Mouse (Mus musculus): ENCODE data around the gene Dst.
A peak's percentile ranks its signal among the peaks of the same experiment; 100 is the strongest.

DNA sequence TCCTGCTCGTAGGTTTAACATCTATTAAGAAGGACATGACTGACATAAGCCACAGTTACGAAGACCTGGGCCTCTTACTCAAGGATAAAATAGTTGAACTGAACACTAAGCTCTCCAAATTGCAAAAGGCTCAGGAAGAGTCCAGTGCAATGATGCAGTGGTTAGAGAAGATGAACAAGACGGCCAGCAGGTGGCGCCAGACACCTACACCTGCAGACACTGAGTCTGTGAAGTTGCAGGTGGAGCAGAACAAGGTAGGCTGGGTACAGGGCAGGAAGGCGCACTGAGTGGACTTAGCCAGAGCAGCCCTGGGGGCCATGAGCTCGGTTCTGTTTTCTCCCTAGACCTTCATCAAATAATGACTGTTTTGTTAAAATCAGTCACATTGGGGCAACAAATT is 310.3 kb downstream of the Dst start:
- TF ChIP-seq CTCF (conservative IDR thresholded peaks at IDR 0.05; ENCODE audit: insufficient read depth, insufficient read length, low read depth, low read length) (peak; percentile 97), POLR2A (IDR thresholded peaks at IDR 0.05; ENCODE audit: low read depth, low read length) (no peak)

Measured in kidney, adult 2 months (tissue).